In genomic region chr6:119543456-119543802, GRCm38 (mm10) we compare ENCODE assay signal across 8 mouse cellular contexts. TPM values are rescaled to one million over a fixed set of nuclear protein-coding genes. Genes with fewer than 3 reads are reported as not detected.
A peak's percentile ranks its signal among the peaks of the same experiment; 100 is the strongest.
DNase-seq lines count a peak whose midpoint lies in the region; ATAC-seq and TF ChIP-seq lines count a peak whose summit lies in the region.

No protein-coding gene starts in this region.

- no peak overlapping the region for H3K27ac ChIP-seq in gastrocnemius, adult 2 months
- no peak overlapping the region for H3K27ac ChIP-seq in hindbrain, embryonic 15.5 days (replicated peaks)

- H3K4me2 ChIP-seq in hindbrain, embryonic 15.5 days = peak overlapping the region; percentile 93

- no peaks in the 10 kb centered on the region for H3K9me3 ChIP-seq in hindbrain, embryonic 15.5 days

- intact Hi-C loops in gastrocnemius, adult 2 months (cut with DNase I) = loop anchor here (5.0 kb wide), 1 partner anchor 51 kb away; no protein-coding TSS in a partner anchor
- intact Hi-C loops in gastrocnemius, postnatal 36 days (cut with DNase I) = loop anchor here (5.0 kb wide), 1 partner anchor 51 kb away; no protein-coding TSS in a partner anchor

- WGBS in hindbrain, embryonic 15.5 days = 1% methylated on average over 30 of the region's 30 CpGs

- peak; percentile 23; the same call in 1 of the 2 replicates for ATAC-seq in hindbrain, embryonic 15.5 days (ENCODE audit: low FRiP score, low read depth)

- peak; percentile 35 for DNase-seq in gastrocnemius, adult 2 months
- DNase-seq in gastrocnemius, postnatal 36 days = no peak
- DNase-seq in thymus, postnatal 10 days (ENCODE audit: low spot score in 2 of 2) = peak; percentile 25 to 40
- DNase-seq in thymus, postnatal 25 days = no peak
- peak; percentile 34 for DNase-seq in mesoderm, embryonic 11.5 days (ENCODE audit: low read depth, low spot score)
- DNase-seq in B cell, adult 2 months = no peak
- DNase-seq in cerebellum, postnatal 36 days = no peak

- H3K4me1 ChIP-seq in hindbrain, embryonic 15.5 days (replicated peaks) = peaks cover 17% of the 10 kb centered on the region

- no peaks in the 10 kb centered on the region for H3K36me3 ChIP-seq in hindbrain, embryonic 15.5 days

- H3K9ac ChIP-seq in hindbrain, embryonic 15.5 days = peak overlapping the region; percentile 44

- TF ChIP-seq CTCF in gastrocnemius, adult 2 months (IDR thresholded peaks at IDR 0.05) = no peak

- peaks cover 21% of the 10 kb centered on the region for H3K27me3 ChIP-seq in hindbrain, embryonic 15.5 days

- peak overlapping the region; percentile 86 for H3K4me3 ChIP-seq in gastrocnemius, adult 2 months
- peak overlapping the region; percentile 66 for H3K4me3 ChIP-seq in hindbrain, embryonic 15.5 days

RNA-seq across cellular contexts. Expression of gene Wnt5b, which starts 0.7 kb away (rescaled TPM):
- total RNA-seq in gastrocnemius, adult 2 months (2021) = 1 to 10 TPM in 1 of 2 experiments, under 1 TPM in 1; 0.64 to 2.3 TPM
- 1 to 10 TPM in 1 of 2 experiments, under 1 TPM in 1; 0.64 to 1.6 TPM for total RNA-seq in gastrocnemius, postnatal 36 days (2021)
- polyA plus RNA-seq in hindbrain, embryonic 15.5 days (2015; fragmentation: Nextera tagmentation; extraction: Ambion mirVana) = 4.9 and 6.6 TPM in 2 replicates

Comparison
In these comparisons a context has a peak if more than half of its experiments do, and no peak if none do; other contexts are left out.
1. DNase-seq: peak in gastrocnemius, adult 2 months (single experiment), thymus, postnatal 10 days (2 of 2) and mesoderm, embryonic 11.5 days (single experiment); none in gastrocnemius, postnatal 36 days (0 of 2), thymus, postnatal 25 days (single experiment), B cell, adult 2 months (0 of 2) and cerebellum, postnatal 36 days (0 of 2).